Mouse (Mus musculus) frontal cortex, postnatal 14 days (tissue): ENCODE data around the gene Olfr476.
"Not testable (repeated sequence)": the region's sequence is repeated elsewhere in the genome, so short reads cannot be mapped to it uniquely, and the experiment has no call there.

ENCODE experiments used
- DNase-seq, 2 experiments: peaks; one replicate each; pipeline ENCODE4 v3.0.0; 2022; ENCODE audit warnings: low spot score in 2 of 2

Olfr476 gene

GRCm38 (mm10) chr7:107964503-107964902 lies at the start of gene Olfr476:
Gene Olfr476, plus strand, starts transcription at chr7:107964803.
- DNase-seq: no peak

- DNase-seq: no peak
These were observed 34.5 kb upstream of the Olfr476 start, which contains the start of gene Olfr473 for GRCm38 (mm10) chr7:107930146-107930545. Gene Olfr473, plus strand, starts transcription at chr7:107930446.

GRCm38 (mm10) chr7:107952539-107952938 lies 12.1 kb upstream of the Olfr476 start:
- DNase-seq: not testable (repeated sequence)

GRCm38 (mm10) chr7:107954343-107954742 lies 10.3 kb upstream of the Olfr476 start, which contains the start of gene Olfr474:
Gene Olfr474, plus strand, starts transcription at chr7:107954643.
- DNase-seq: no peak

GRCm38 (mm10) chr7:107986393-107986792 lies 21.8 kb downstream of the Olfr476 start, which contains the start of gene Olfr477:
Gene Olfr477, plus strand, starts transcription at chr7:107986693.
- no peak for DNase-seq

GRCm38 (mm10) chr7:108014256-108014655 lies 49.7 kb downstream of the Olfr476 start:
- not testable (repeated sequence) for DNase-seq
